Mouse (Mus musculus): ENCODE measurements around the gene Fscn1. TPM values are rescaled to one million over a fixed set of nuclear protein-coding genes. Genes with fewer than 3 reads are reported as not detected.

The Fscn1 gene
- polyA plus RNA-seq, 1 experiment from 2014 or later = 142 TPM

GRCm38 (mm10) chr5:142921074-142921459 is 39.1 kb upstream of the Fscn1 start:
- H3K4me1 ChIP-seq (replicated peaks; ENCODE audit: control insufficient read depth, insufficient read depth, low read length) = peaks cover 42% of the 10 kb centered on the region
- no peak overlapping the region for H3K4me3 ChIP-seq (ENCODE audit: low read depth, low read length)
- no peak for DNase-seq (ENCODE audit: low spot score)
- peak overlapping the region; percentile 98 for H3K27ac ChIP-seq (ENCODE audit: low read depth, low read length)
- ATAC-seq (replicated peaks; ENCODE audit: low FRiP score) = peak; percentile 21
- H3K9me3 ChIP-seq (ENCODE audit: control insufficient read depth, low read length) = no peaks in the 10 kb centered on the region
- no peaks in the 10 kb centered on the region for H3K36me3 ChIP-seq (ENCODE audit: control insufficient read depth, insufficient read depth, low read length)
- peak overlapping the region; percentile 57 for H3K9ac ChIP-seq (ENCODE audit: low read depth, low read length)
- peak overlapping the region; percentile 60 for H3K4me2 ChIP-seq
- no peaks in the 10 kb centered on the region for H3K27me3 ChIP-seq (replicated peaks; ENCODE audit: control insufficient read depth, insufficient read depth, low read length)
- 35% methylated on average over 6 of the region's 6 CpGs for WGBS

- Histone ChIP-seq H3K36me3 (ENCODE audit: control insufficient read depth, insufficient read depth, low read length) (no peaks in the 10 kb centered on the region), H3K4me3 (ENCODE audit: low read depth, low read length) (no peak overlapping the region), H3K9me3 (ENCODE audit: control insufficient read depth, low read length) (no peaks in the 10 kb centered on the region), H3K27me3 (replicated peaks; ENCODE audit: control insufficient read depth, insufficient read depth, low read length) (no peaks in the 10 kb centered on the region), H3K4me2 (no peak overlapping the region), H3K9ac (ENCODE audit: low read depth, low read length) (0 out of 2 replicates have a peak overlapping the region, but pooled peaks have one; percentile 57), H3K27ac (ENCODE audit: low read depth, low read length) (peak overlapping the region; percentile 98), H3K4me1 (replicated peaks; ENCODE audit: control insufficient read depth, insufficient read depth, low read length) (peaks cover 54% of the 10 kb centered on the region)
- DNase-seq (ENCODE audit: low spot score) (no peak), ATAC-seq (replicated peaks; ENCODE audit: low FRiP score) (no peak)
- 89% methylated on average over 5 of the region's 5 CpGs for WGBS
Observed at GRCm38 (mm10) chr5:142922251-142922650, 37.9 kb upstream of the Fscn1 start.

GRCm38 (mm10) chr5:142923781-142924180 is 36.4 kb upstream of the Fscn1 start:
- Histone ChIP-seq H3K4me3 (ENCODE audit: low read depth, low read length) (no peak overlapping the region), H3K27ac (ENCODE audit: low read depth, low read length) (no peak overlapping the region), H3K4me2 (no peak overlapping the region), H3K9me3 (ENCODE audit: control insufficient read depth, low read length) (no peaks in the 10 kb centered on the region), H3K9ac (ENCODE audit: low read depth, low read length) (no peak overlapping the region), H3K36me3 (ENCODE audit: control insufficient read depth, insufficient read depth, low read length) (no peaks in the 10 kb centered on the region), H3K27me3 (replicated peaks; ENCODE audit: control insufficient read depth, insufficient read depth, low read length) (no peaks in the 10 kb centered on the region), H3K4me1 (replicated peaks; ENCODE audit: control insufficient read depth, insufficient read depth, low read length) (peaks cover 59% of the 10 kb centered on the region)
- ATAC-seq (replicated peaks; ENCODE audit: low FRiP score) (no peak), DNase-seq (ENCODE audit: low spot score) (no peak)
- WGBS = 77% methylated on average over 3 of the region's 3 CpGs

GRCm38 (mm10) chr5:142924336-142924959 is 35.7 kb upstream of the Fscn1 start:
- no peak for ATAC-seq (replicated peaks; ENCODE audit: low FRiP score)
- 66% methylated on average over 12 of the region's 12 CpGs for WGBS
- Histone ChIP-seq H3K4me3 (ENCODE audit: low read depth, low read length) (no peak overlapping the region), H3K27me3 (replicated peaks; ENCODE audit: control insufficient read depth, insufficient read depth, low read length) (no peaks in the 10 kb centered on the region), H3K36me3 (ENCODE audit: control insufficient read depth, insufficient read depth, low read length) (no peaks in the 10 kb centered on the region), H3K4me2 (no peak overlapping the region), H3K9ac (ENCODE audit: low read depth, low read length) (no peak overlapping the region), H3K4me1 (replicated peaks; ENCODE audit: control insufficient read depth, insufficient read depth, low read length) (peaks cover 63% of the 10 kb centered on the region), H3K9me3 (ENCODE audit: control insufficient read depth, low read length) (no peaks in the 10 kb centered on the region), H3K27ac (ENCODE audit: low read depth, low read length) (0 out of 2 replicates have a peak overlapping the region, but pooled peaks have one; percentile 15)
- no peak for DNase-seq (ENCODE audit: low spot score)

- Histone ChIP-seq H3K27ac (ENCODE audit: low read depth, low read length) (peak overlapping the region; percentile 89), H3K9me3 (ENCODE audit: control insufficient read depth, low read length) (no peaks in the 10 kb centered on the region), H3K4me1 (replicated peaks; ENCODE audit: control insufficient read depth, insufficient read depth, low read length) (peaks cover 52% of the 10 kb centered on the region), H3K36me3 (ENCODE audit: control insufficient read depth, insufficient read depth, low read length) (no peaks in the 10 kb centered on the region), H3K9ac (ENCODE audit: low read depth, low read length) (peak overlapping the region; percentile 56), H3K4me2 (peak overlapping the region; percentile 53), H3K4me3 (ENCODE audit: low read depth, low read length) (no peak overlapping the region), H3K27me3 (replicated peaks; ENCODE audit: control insufficient read depth, insufficient read depth, low read length) (no peaks in the 10 kb centered on the region)
- WGBS = 11% methylated on average over 13 of the region's 13 CpGs
- peak; percentile 67 for DNase-seq (ENCODE audit: low spot score)
- peak; percentile 70 for ATAC-seq (replicated peaks; ENCODE audit: low FRiP score)
Observed at GRCm38 (mm10) chr5:142926204-142926939, 33.8 kb upstream of the Fscn1 start.

GRCm38 (mm10) chr5:142926940-142927228 is 33.3 kb upstream of the Fscn1 start:
- Histone ChIP-seq H3K9me3 (ENCODE audit: control insufficient read depth, low read length) (no peaks in the 10 kb centered on the region), H3K4me3 (ENCODE audit: low read depth, low read length) (no peak overlapping the region), H3K27me3 (replicated peaks; ENCODE audit: control insufficient read depth, insufficient read depth, low read length) (no peaks in the 10 kb centered on the region), H3K4me2 (peak overlapping the region; percentile 53), H3K27ac (ENCODE audit: low read depth, low read length) (peak overlapping the region; percentile 89; the same call in 1 of the 2 replicates), H3K36me3 (ENCODE audit: control insufficient read depth, insufficient read depth, low read length) (no peaks in the 10 kb centered on the region), H3K4me1 (replicated peaks; ENCODE audit: control insufficient read depth, insufficient read depth, low read length) (peaks cover 51% of the 10 kb centered on the region), H3K9ac (ENCODE audit: low read depth, low read length) (peak overlapping the region; percentile 38; the same call in 1 of the 2 replicates)
- no peak for DNase-seq (ENCODE audit: low spot score)
- no peak for ATAC-seq (replicated peaks; ENCODE audit: low FRiP score)
- WGBS = 41% methylated on average over 3 of the region's 3 CpGs

- ATAC-seq (replicated peaks; ENCODE audit: low FRiP score) (no peak), DNase-seq (ENCODE audit: low spot score) (no peak)
- Histone ChIP-seq H3K4me1 (replicated peaks; ENCODE audit: control insufficient read depth, insufficient read depth, low read length) (peaks cover 51% of the 10 kb centered on the region), H3K4me2 (no peak overlapping the region; the same call in 1 of the 2 replicates), H3K9ac (ENCODE audit: low read depth, low read length) (no peak overlapping the region), H3K27ac (ENCODE audit: low read depth, low read length) (peak overlapping the region; percentile 89; the same call in 1 of the 2 replicates), H3K4me3 (ENCODE audit: low read depth, low read length) (no peak overlapping the region), H3K27me3 (replicated peaks; ENCODE audit: control insufficient read depth, insufficient read depth, low read length) (no peaks in the 10 kb centered on the region), H3K9me3 (ENCODE audit: control insufficient read depth, low read length) (no peaks in the 10 kb centered on the region), H3K36me3 (ENCODE audit: control insufficient read depth, insufficient read depth, low read length) (no peaks in the 10 kb centered on the region)
- WGBS = 90% methylated on average over 12 of the region's 12 CpGs
Observed at GRCm38 (mm10) chr5:142927341-142927930, 32.7 kb upstream of the Fscn1 start.

- 3% methylated on average over 35 of the region's 35 CpGs for WGBS
- peak overlapping the region; percentile 84 for H3K4me2 ChIP-seq
- H3K4me1 ChIP-seq (replicated peaks; ENCODE audit: control insufficient read depth, insufficient read depth, low read length) = peaks cover 47% of the 10 kb centered on the region
- DNase-seq (ENCODE audit: low spot score) = peak; percentile 74
- H3K36me3 ChIP-seq (ENCODE audit: control insufficient read depth, insufficient read depth, low read length) = no peaks in the 10 kb centered on the region
- peak overlapping the region; percentile 76 for H3K9ac ChIP-seq (ENCODE audit: low read depth, low read length)
- peak overlapping the region; percentile 62 for H3K4me3 ChIP-seq (ENCODE audit: low read depth, low read length)
- no peaks in the 10 kb centered on the region for H3K27me3 ChIP-seq (replicated peaks; ENCODE audit: control insufficient read depth, insufficient read depth, low read length)
- no peaks in the 10 kb centered on the region for H3K9me3 ChIP-seq (ENCODE audit: control insufficient read depth, low read length)
- peak; percentile 30; the same call in 1 of the 2 replicates for ATAC-seq (replicated peaks; ENCODE audit: low FRiP score)
- peak overlapping the region; percentile 82 for H3K27ac ChIP-seq (ENCODE audit: low read depth, low read length)
Observed at GRCm38 (mm10) chr5:142928749-142929399, 31.3 kb upstream of the Fscn1 start.

Measured in liver, embryonic 11.5 days (tissue).